Mouse (Mus musculus): ENCODE measurements at regions not wholly inside any gene's neighbourhood (a gene's known extent, or its start where the extent isn't known, plus 50 kb on each side); places are given as distances from the start of the nearest gene placed in this dataset.
A peak's percentile ranks its signal among the peaks of the same experiment; 100 is the strongest.

DNA sequence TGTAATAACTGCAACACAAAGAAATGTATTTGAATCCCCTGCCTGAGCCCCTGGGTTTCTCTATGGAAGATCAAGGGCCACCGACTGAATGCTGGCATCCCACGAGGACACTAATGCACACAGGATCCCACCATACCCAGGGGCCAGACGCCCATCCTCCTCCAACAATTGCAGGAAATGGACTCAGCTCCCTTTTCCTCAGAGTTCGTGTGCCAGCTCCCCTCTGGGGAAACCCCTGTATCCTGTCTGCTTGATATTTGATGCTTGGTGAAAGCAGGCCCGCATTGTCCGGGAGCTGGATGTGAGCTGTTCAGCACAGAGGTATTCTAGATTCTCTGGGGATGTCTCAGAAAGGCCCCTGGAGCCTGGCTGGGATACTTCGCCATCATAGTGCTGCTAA is 196.0 kb downstream of the Mtx2 start:
- WGBS, result 33% methylated on average over 7 of the region's 7 CpGs
- H3K36me3 ChIP-seq, result no peaks in the 10 kb centered on the region
- H3K4me1 ChIP-seq (replicated peaks), result 0 out of 2 replicates have a peak, but pooled peaks cover 7% of the 10 kb centered on the region
- ATAC-seq (ENCODE audit: insufficient number of reproducible peaks, low FRiP score), result peak; percentile 66; the same call in 1 of the 2 replicates
- no peaks in the 10 kb centered on the region for H3K9me3 ChIP-seq (replicated peaks)
- no peaks in the 10 kb centered on the region for H3K27me3 ChIP-seq (replicated peaks)
- no peak overlapping the region for H3K9ac ChIP-seq
- H3K4me2 ChIP-seq, result no peak overlapping the region
- H3K4me3 ChIP-seq, result no peak overlapping the region
- H3K27ac ChIP-seq (ENCODE audit: poor library complexity, severe bottlenecking), result 0 out of 2 replicates have a peak overlapping the region, but pooled peaks have one; percentile 24

DNA sequence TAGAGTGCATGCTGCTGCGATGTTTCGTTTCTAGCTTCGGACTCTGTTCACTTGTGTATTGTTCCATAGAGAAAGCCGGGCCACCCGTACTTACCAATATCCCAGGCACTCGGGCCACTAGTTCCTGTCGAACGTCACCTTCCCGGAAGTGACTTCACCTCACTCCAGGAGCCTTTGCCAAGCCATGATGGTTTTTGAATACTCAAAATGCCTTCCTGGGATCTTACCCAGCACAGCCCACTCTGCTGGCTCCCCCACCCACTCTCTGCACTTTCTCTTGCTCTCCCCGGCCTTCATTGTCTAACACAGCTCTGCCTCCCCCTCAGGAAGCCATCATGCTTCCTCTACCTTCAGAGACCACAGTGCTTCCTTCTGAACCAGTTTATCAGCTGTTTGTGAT is 202.5 kb downstream of the Mtx2 start:
- H3K27ac ChIP-seq (ENCODE audit: poor library complexity, severe bottlenecking), result no peak overlapping the region
- H3K9ac ChIP-seq, result no peak overlapping the region
- no peaks in the 10 kb centered on the region for H3K9me3 ChIP-seq (replicated peaks)
- peaks cover 20% of the 10 kb centered on the region for H3K4me1 ChIP-seq (replicated peaks)
- H3K4me2 ChIP-seq, result peak overlapping the region; percentile 11
- H3K27me3 ChIP-seq (replicated peaks), result no peaks in the 10 kb centered on the region
- 35% methylated on average over 10 of the region's 10 CpGs for WGBS
- H3K4me3 ChIP-seq, result no peak overlapping the region
- no peak for ATAC-seq (ENCODE audit: insufficient number of reproducible peaks, low FRiP score)
- H3K36me3 ChIP-seq, result no peaks in the 10 kb centered on the region

DNA sequence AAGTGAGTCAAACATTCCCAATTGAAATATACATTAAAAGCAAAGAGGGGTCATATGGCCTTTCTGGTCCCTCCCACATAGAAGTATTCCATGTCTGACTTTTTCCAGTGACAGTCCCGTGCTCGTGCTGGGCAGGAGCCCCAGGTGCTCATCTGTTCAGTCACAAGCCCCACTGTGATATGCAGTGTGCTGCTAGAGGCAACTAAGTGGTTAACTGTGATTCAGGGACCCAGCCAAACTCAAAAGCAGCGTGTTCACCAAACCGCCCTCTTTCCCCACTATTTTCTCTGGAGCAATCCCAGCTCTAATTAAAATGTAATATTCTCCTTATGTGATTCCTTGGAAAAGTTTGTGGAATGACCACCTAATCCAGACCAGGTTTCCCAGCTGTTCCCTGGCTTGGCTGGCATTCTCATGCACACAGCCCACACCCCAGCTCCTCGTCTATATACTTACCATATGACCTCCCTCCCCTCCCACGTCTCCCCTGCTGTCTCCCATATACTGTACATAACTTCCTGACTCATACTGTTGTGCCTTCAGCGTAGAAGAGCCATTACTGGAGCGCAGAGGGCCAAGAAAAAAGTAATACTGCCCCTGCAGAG is 203.6 kb downstream of the Mtx2 start:
- ATAC-seq (ENCODE audit: insufficient number of reproducible peaks, low FRiP score), result no peak
- H3K9me3 ChIP-seq (replicated peaks), result no peaks in the 10 kb centered on the region
- no peak overlapping the region for H3K9ac ChIP-seq
- no peak overlapping the region for H3K4me3 ChIP-seq
- WGBS, result 48% methylated on average over 8 of the region's 8 CpGs
- no peaks in the 10 kb centered on the region for H3K27me3 ChIP-seq (replicated peaks)
- H3K36me3 ChIP-seq, result no peaks in the 10 kb centered on the region
- H3K4me2 ChIP-seq, result no peak overlapping the region
- H3K27ac ChIP-seq (ENCODE audit: poor library complexity, severe bottlenecking), result no peak overlapping the region
- peaks cover 20% of the 10 kb centered on the region for H3K4me1 ChIP-seq (replicated peaks)

DNA sequence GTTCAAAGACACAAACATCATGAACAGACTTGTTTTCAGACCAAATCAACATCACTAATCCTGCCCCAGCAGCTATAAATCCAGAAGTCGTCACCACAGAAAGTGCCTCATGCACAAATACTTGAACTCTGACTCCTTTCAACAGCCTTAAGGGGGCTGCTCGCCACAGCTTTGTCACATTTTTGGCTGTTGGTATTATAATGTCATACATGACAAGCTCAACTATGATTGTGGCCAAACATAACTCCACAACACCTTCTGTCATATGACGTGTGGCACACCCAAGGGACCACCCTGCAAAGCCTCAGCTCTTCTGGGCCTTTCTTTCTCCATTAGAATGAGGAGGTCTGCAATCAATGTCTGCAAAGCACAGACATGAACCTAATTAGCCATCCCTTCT is 209.1 kb downstream of the Mtx2 start:
- no peak for ATAC-seq (ENCODE audit: insufficient number of reproducible peaks, low FRiP score)
- 59% methylated on average over 3 of the region's 3 CpGs for WGBS

DNA sequence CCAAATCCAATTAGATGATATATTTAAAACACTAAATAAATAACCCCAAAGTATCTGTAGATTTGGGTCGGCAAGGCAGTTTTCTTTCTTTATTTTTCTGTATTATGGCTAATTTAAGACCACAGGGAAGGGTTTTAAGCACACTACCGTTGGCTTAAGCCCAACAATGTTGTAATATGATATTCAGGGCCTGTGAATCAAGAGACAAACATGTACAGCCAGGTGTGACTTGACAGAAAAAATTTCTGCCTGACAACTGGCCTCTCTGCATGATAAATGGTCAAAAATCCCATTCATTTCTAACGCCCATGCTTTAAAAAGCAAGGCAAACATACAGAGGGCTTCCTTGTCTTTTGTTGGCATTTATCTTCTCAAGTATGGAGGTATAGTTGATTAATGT is 213.5 kb downstream of the Mtx2 start:
- H3K27ac ChIP-seq (ENCODE audit: poor library complexity, severe bottlenecking), result no peak overlapping the region
- no peak overlapping the region for H3K4me2 ChIP-seq
- no peaks in the 10 kb centered on the region for H3K9me3 ChIP-seq (replicated peaks)
- WGBS, result 36% methylated on average over 3 of the region's 3 CpGs
- H3K36me3 ChIP-seq, result no peaks in the 10 kb centered on the region
- no peak overlapping the region for H3K9ac ChIP-seq
- no peaks in the 10 kb centered on the region for H3K27me3 ChIP-seq (replicated peaks)
- peaks cover 17% of the 10 kb centered on the region for H3K4me1 ChIP-seq (replicated peaks)
- ATAC-seq (ENCODE audit: insufficient number of reproducible peaks, low FRiP score), result no peak
- H3K4me3 ChIP-seq, result no peak overlapping the region

More for the DNA sequence above, 209.1 kb downstream of the Mtx2 start:
- Histone ChIP-seq H3K4me3 (no peak overlapping the region), H3K27me3 (replicated peaks) (no peaks in the 10 kb centered on the region), H3K9ac (no peak overlapping the region), H3K4me1 (replicated peaks) (peaks cover 11% of the 10 kb centered on the region), H3K27ac (ENCODE audit: poor library complexity, severe bottlenecking) (no peak overlapping the region), H3K9me3 (replicated peaks) (no peaks in the 10 kb centered on the region), H3K4me2 (no peak overlapping the region), H3K36me3 (no peaks in the 10 kb centered on the region)

DNA sequence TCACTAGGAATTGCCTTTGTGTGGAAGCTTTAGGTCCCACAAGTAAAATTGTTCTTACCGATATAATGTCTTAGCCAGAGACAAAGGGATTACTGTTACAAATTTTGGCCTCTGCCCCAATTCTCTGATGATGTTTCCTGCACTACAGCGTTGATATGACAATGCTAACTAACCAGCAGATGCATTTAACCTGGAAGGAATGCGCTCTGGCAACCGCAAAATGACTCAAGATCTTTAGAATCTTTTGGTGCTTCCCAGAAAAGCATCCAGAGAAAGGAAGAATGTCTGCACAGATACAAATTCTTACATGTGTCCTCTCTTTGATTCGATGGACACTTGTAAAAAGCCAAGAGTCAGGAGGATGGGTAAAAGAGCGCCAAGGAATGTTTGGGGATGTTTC is 221.3 kb downstream of the Mtx2 start:
- Histone ChIP-seq H3K4me2 (no peak overlapping the region), H3K9me3 (replicated peaks) (no peaks in the 10 kb centered on the region)
- 74% methylated on average over 6 of the region's 6 CpGs for WGBS

DNA sequence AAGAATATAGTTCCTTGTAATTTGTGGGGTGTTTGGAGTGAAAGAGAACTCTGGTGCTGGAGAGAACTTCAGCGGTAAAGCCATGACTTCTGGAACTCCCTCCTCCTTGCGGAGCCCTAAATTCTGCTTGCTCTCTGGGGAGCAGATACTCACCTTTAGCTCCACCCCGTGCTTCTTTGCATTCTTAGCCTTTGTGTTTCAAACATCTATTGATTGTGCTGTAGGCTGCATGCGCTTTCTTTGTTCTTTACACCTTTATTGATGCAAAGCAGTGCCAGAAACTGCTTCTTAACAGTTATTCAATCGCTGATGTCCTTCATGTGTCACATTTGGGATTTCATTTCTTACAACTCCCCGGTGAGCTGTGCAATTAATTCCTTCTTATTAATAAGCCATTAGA is 222.5 kb downstream of the Mtx2 start:
- Histone ChIP-seq H3K9ac (no peak overlapping the region), H3K4me3 (no peak overlapping the region), H3K4me2 (no peak overlapping the region), H3K27me3 (replicated peaks) (0 out of 2 replicates have a peak, but pooled peaks cover 3% of the 10 kb centered on the region), H3K9me3 (replicated peaks) (no peaks in the 10 kb centered on the region), H3K27ac (ENCODE audit: poor library complexity, severe bottlenecking) (no peak overlapping the region), H3K36me3 (no peaks in the 10 kb centered on the region), H3K4me1 (replicated peaks) (no peaks in the 10 kb centered on the region)
- 41% methylated on average over 6 of the region's 6 CpGs for WGBS
- no peak for ATAC-seq (ENCODE audit: insufficient number of reproducible peaks, low FRiP score)

More for the DNA sequence above, 221.3 kb downstream of the Mtx2 start:
- Histone ChIP-seq H3K27me3 (replicated peaks) (no peaks in the 10 kb centered on the region), H3K36me3 (no peaks in the 10 kb centered on the region), H3K9ac (no peak overlapping the region), H3K4me1 (replicated peaks) (no peaks in the 10 kb centered on the region), H3K4me3 (no peak overlapping the region), H3K27ac (ENCODE audit: poor library complexity, severe bottlenecking) (no peak overlapping the region)
- no peak for ATAC-seq (ENCODE audit: insufficient number of reproducible peaks, low FRiP score)

DNA sequence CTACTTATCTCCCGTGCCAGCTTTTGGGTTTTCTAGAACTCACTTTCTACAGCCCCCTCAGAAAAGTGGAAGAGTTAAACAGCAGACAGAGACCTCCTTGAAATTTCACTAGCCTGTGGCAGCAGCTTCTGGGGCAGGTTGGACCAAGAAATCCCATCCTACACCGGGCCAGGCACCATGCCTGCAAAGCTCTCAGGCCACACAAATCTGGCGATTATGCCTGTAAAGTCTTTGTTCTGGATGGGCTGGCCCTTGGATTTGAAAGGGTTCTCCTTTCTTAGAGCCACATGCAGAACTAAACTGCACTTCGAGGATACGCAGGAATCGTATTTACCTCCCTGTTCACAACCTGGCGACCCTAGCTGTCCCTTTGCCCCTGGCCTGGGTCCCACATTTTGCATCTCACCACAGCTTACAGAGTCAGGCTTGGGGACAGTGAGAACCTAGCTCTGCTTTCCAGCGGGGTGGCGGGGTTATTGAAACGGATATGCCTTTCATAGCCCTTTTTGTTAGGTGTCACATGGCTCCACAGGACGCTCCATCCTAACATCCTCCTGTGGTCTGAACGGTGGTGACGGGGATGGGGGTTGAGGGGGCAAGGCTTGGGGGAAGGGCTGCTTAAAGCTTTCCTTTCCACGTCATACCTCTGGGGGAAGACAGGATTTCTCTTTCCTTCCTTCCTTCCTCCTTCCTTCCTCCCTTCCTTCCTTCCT is 229.0 kb downstream of the Mtx2 start:
- peak; percentile 63 for ATAC-seq (ENCODE audit: insufficient number of reproducible peaks, low FRiP score)
- Histone ChIP-seq H3K4me1 (replicated peaks) (peaks cover 6% of the 10 kb centered on the region; the same call in 1 of the 2 replicates), H3K4me2 (peak overlapping the region; percentile 81), H3K27ac (ENCODE audit: poor library complexity, severe bottlenecking) (no peak overlapping the region), H3K9me3 (replicated peaks) (no peaks in the 10 kb centered on the region), H3K9ac (peak overlapping the region; percentile 47; the same call in 1 of the 2 replicates), H3K4me3 (peak overlapping the region; percentile 47), H3K36me3 (no peaks in the 10 kb centered on the region), H3K27me3 (replicated peaks) (peaks cover 17% of the 10 kb centered on the region)
- WGBS, result 25% methylated on average over 14 of the region's 14 CpGs

DNA sequence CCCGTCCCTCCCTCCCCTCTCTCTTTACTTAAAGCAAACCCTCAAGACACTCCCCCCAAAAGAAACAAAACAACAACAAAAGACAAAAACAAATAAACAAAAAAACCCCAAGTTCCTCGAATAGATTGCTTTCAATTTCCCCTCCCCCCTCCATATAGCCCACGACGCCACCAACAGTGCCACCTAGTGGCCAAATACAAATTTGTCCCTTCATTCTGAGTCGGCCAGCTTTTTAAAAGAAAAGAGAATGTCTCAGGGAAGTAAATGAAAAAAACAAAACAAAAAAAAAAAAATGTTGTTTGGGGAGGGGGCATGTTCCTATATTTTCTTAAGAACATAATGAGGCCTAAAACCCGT is 229.6 kb downstream of the Mtx2 start:
- peak overlapping the region; percentile 47; the same call in 1 of the 2 replicates for H3K9ac ChIP-seq
- H3K4me2 ChIP-seq, result peak overlapping the region; percentile 81
- peaks cover 6% of the 10 kb centered on the region; the same call in 1 of the 2 replicates for H3K4me1 ChIP-seq (replicated peaks)
- peak overlapping the region; percentile 47 for H3K4me3 ChIP-seq
- H3K27ac ChIP-seq (ENCODE audit: poor library complexity, severe bottlenecking), result no peak overlapping the region
- peaks cover 22% of the 10 kb centered on the region for H3K27me3 ChIP-seq (replicated peaks)
- WGBS, result under 1% methylated on average over 6 of the region's 6 CpGs
- peak; percentile 6; the same call in 1 of the 2 replicates for ATAC-seq (ENCODE audit: insufficient number of reproducible peaks, low FRiP score)
- no peaks in the 10 kb centered on the region for H3K36me3 ChIP-seq
- H3K9me3 ChIP-seq (replicated peaks), result no peaks in the 10 kb centered on the region

DNA sequence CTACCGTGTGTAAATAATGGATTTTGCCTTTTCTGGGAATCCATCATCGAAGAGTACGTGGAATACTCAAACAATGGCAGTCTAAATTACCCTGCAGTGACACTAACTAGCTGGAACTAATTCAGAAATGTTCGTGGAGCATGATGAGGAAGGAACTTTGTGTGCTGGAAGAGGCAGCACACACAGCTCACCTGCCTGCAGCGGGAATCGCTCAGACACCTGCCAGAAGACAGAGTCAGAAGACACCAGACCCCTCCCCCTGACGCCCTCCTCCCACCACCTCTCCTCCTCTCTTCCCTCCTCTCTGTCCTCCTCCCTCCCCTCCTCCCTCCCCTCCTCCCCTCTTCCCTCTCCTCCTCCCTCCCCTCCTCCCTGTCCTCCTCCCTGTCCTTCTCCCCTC is 235.4 kb downstream of the Mtx2 start:
- peaks cover 36% of the 10 kb centered on the region for H3K27me3 ChIP-seq (replicated peaks)
- H3K27ac ChIP-seq (ENCODE audit: poor library complexity, severe bottlenecking), result no peak overlapping the region
- no peaks in the 10 kb centered on the region; the same call in 1 of the 2 replicates for H3K4me1 ChIP-seq (replicated peaks)
- H3K9me3 ChIP-seq (replicated peaks), result no peaks in the 10 kb centered on the region
- no peaks in the 10 kb centered on the region for H3K36me3 ChIP-seq
- H3K4me3 ChIP-seq, result no peak overlapping the region
- no peak overlapping the region for H3K9ac ChIP-seq
- no peak overlapping the region for H3K4me2 ChIP-seq
- 75% methylated on average over 7 of the region's 7 CpGs for WGBS
- ATAC-seq (ENCODE audit: insufficient number of reproducible peaks, low FRiP score), result no peak

DNA sequence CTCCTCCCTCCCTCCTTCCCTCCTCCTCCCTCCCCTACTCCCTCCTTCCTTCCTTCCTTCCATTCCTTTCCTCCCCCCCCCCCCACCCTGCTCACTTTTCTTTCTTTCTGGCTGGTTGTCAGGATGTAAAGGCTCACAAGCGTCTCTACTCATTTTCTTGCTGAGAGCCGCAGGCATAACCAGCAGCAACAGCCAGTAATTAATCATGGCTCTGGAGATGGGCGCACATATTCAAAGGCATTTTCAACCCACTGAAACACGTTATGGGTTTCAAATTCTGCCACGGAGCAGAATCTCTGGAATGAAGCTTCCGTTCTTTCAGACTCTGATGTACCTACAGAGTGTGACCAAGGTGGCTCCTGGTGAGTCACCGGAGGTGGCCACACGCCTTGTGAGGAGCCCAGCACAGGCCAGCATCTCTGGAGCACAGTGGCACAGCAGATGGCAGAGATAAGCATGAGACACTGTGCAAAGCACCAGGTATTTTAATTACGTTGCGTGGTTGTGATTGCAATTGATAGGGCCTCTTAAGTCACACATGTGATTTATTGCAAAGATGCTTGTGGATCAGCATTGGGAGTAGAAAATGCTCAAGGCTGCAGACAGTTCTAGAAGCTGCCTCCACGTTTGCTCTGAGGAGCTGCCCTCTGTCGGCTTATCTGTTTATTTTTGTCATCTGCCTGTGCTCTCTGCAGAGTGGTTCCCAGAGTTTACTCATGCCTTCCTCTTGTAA is 236.0 kb downstream of the Mtx2 start:
- no peaks in the 10 kb centered on the region; the same call in 1 of the 2 replicates for H3K4me1 ChIP-seq (replicated peaks)
- no peak overlapping the region for H3K9ac ChIP-seq
- WGBS, result 62% methylated on average over 12 of the region's 12 CpGs
- H3K27me3 ChIP-seq (replicated peaks), result peaks cover 31% of the 10 kb centered on the region
- no peaks in the 10 kb centered on the region for H3K36me3 ChIP-seq
- H3K9me3 ChIP-seq (replicated peaks), result no peaks in the 10 kb centered on the region
- no peak overlapping the region for H3K4me2 ChIP-seq
- no peak overlapping the region for H3K4me3 ChIP-seq
- no peak overlapping the region for H3K27ac ChIP-seq (ENCODE audit: poor library complexity, severe bottlenecking)
- ATAC-seq (ENCODE audit: insufficient number of reproducible peaks, low FRiP score), result no peak

Data from heart, embryonic 12.5 days (tissue).